Mouse (Mus musculus): ENCODE measurements at regions not wholly inside any gene's neighbourhood (a gene's known extent, or its start where the extent isn't known, plus 50 kb on each side); places are given as distances from the start of the nearest gene placed in this dataset.

GRCm38 (mm10) chr2:30677498-30677897 lies 82.7 kb downstream of the Cstad start:
- 8% methylated on average over 5 of the region's 5 CpGs for WGBS
- Histone ChIP-seq H3K4me2 (replicated peaks) (peak overlapping the region; percentile 60), H3K27ac (peak overlapping the region; percentile 96), H3K9me3 (replicated peaks) (peaks cover 17% of the 10 kb centered on the region), H3K27me3 (no peaks in the 10 kb centered on the region), H3K4me3 (peak overlapping the region; percentile 28), H3K4me1 (peaks cover 36% of the 10 kb centered on the region), H3K9ac (peak overlapping the region; percentile 67), H3K36me3 (no peaks in the 10 kb centered on the region)
- ATAC-seq (ENCODE audit: low FRiP score), result no peak

- Histone ChIP-seq H3K27ac (peak overlapping the region; percentile 96), H3K4me1 (peaks cover 30% of the 10 kb centered on the region), H3K4me2 (replicated peaks) (peak overlapping the region; percentile 60), H3K9me3 (replicated peaks) (peaks cover 17% of the 10 kb centered on the region), H3K27me3 (no peaks in the 10 kb centered on the region), H3K9ac (peak overlapping the region; percentile 67), H3K4me3 (peak overlapping the region; percentile 28), H3K36me3 (no peaks in the 10 kb centered on the region)
- WGBS, result under 1% methylated on average over 43 of the region's 44 CpGs
- ATAC-seq (ENCODE audit: low FRiP score), result peak; percentile 78
These were observed 82.1 kb downstream of the Cstad start for GRCm38 (mm10) chr2:30676833-30677459.

DNA sequence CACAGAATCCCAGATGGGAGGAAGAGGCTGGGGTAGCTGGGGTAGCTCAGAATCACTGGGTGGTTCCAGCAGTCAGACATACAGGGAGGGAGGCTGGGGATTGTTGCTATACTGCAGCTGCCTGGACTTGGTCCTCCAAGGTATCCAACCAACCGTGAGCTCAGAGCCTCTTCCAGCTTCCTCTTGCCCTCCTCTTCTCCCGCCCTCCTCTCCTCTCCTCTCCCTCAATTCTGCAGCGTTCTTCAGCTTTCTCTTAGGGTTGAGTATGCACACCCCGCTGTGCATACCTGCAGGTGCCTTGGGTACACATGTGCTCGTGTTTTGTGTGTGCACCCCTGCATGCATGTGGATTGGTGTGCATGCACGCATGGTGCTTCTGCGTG lies 81.6 kb downstream of the Cstad start:
- peak overlapping the region; percentile 96 for H3K27ac ChIP-seq
- peak overlapping the region; percentile 60 for H3K4me2 ChIP-seq (replicated peaks)
- H3K4me3 ChIP-seq, result peak overlapping the region; percentile 28
- H3K36me3 ChIP-seq, result no peaks in the 10 kb centered on the region
- H3K4me1 ChIP-seq, result peaks cover 28% of the 10 kb centered on the region
- H3K27me3 ChIP-seq, result no peaks in the 10 kb centered on the region
- WGBS, result 5% methylated on average over 7 of the region's 7 CpGs
- ATAC-seq (ENCODE audit: low FRiP score), result peak; percentile 39
- peaks cover 17% of the 10 kb centered on the region for H3K9me3 ChIP-seq (replicated peaks)
- peak overlapping the region; percentile 67 for H3K9ac ChIP-seq

DNA sequence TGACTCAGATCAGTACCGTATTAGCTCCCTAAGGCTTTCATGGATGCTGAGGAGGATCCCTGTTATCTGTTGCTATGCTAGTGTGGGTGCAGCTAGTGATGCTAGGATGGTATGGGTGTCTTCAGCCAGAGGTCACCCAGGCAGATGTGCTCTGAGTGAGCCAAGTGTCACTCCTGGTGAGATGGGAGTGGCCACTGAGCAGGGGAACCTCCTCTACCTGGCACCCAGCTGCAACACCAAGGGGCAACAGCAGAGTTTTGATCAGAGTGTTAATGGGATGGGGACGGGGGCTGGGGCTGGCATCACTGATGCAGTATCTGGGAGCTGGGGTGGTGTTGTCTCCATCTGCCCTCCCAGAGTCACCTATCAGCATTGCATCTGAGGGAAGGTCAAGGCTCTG lies 81.0 kb downstream of the Cstad start:
- no peak; the same call in 1 of the 2 replicates for ATAC-seq (ENCODE audit: low FRiP score)
- H3K9ac ChIP-seq, result no peak overlapping the region

GRCm38 (mm10) chr2:30670836-30671586 lies 76.2 kb downstream of the Cstad start:
- Histone ChIP-seq H3K4me3 (no peak overlapping the region), H3K4me2 (replicated peaks) (no peak overlapping the region), H3K9me3 (replicated peaks) (0 out of 2 replicates have a peak, but pooled peaks cover 2% of the 10 kb centered on the region), H3K27ac (peak overlapping the region; percentile 80), H3K27me3 (no peaks in the 10 kb centered on the region), H3K9ac (no peak overlapping the region), H3K36me3 (no peaks in the 10 kb centered on the region), H3K4me1 (peaks cover 51% of the 10 kb centered on the region)
- 72% methylated on average over 5 of the region's 5 CpGs for WGBS
- no peak for ATAC-seq (ENCODE audit: low FRiP score)

More for the DNA sequence above, 81.0 kb downstream of the Cstad start:
- Histone ChIP-seq H3K27ac (peak overlapping the region; percentile 96), H3K4me1 (peaks cover 33% of the 10 kb centered on the region), H3K9me3 (replicated peaks) (peaks cover 17% of the 10 kb centered on the region), H3K4me2 (replicated peaks) (no peak overlapping the region), H3K4me3 (no peak overlapping the region), H3K36me3 (no peaks in the 10 kb centered on the region), H3K27me3 (no peaks in the 10 kb centered on the region)
- 79% methylated on average over 2 of the region's 2 CpGs for WGBS

- WGBS, result 6% methylated on average over 8 of the region's 8 CpGs
- Histone ChIP-seq H3K27ac (peak overlapping the region; percentile 96), H3K4me1 (peaks cover 52% of the 10 kb centered on the region), H3K4me3 (no peak overlapping the region), H3K36me3 (no peaks in the 10 kb centered on the region), H3K9ac (peak overlapping the region; percentile 43), H3K4me2 (replicated peaks) (no peak overlapping the region; the same call in 1 of the 2 replicates), H3K9me3 (replicated peaks) (no peaks in the 10 kb centered on the region), H3K27me3 (no peaks in the 10 kb centered on the region)
- peak; percentile 82 for ATAC-seq (ENCODE audit: low FRiP score)
These were observed 72.6 kb downstream of the Cstad start for GRCm38 (mm10) chr2:30667468-30667867.

DNA sequence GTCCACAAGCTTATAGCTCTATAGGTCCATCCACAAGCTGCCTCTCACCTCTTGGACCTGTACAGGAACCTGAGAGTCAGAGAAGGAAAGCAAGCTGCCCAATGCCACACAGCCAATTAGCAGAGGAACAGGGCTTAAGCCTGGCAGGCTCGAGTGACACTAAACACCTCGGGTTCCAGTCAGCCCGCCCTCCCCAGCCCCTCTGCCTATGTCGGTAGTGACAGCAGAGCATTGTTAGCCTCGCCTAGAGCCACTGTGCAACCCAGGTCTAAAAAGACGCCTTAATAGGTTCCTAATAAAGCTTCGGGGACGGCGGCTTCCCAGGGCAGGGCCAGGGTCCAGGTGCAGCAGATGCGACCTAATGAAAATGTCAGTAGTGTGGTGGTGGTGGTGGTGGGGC lies 66.3 kb downstream of the Cstad start:
- ATAC-seq (ENCODE audit: low FRiP score), result no peak
- Histone ChIP-seq H3K27me3 (no peaks in the 10 kb centered on the region), H3K4me1 (peaks cover 63% of the 10 kb centered on the region), H3K36me3 (no peaks in the 10 kb centered on the region), H3K4me2 (replicated peaks) (no peak overlapping the region), H3K27ac (peak overlapping the region; percentile 100), H3K9me3 (replicated peaks) (no peaks in the 10 kb centered on the region), H3K9ac (0 out of 2 replicates have a peak overlapping the region, but pooled peaks have one; percentile 60), H3K4me3 (no peak overlapping the region)
- 33% methylated on average over 10 of the region's 10 CpGs for WGBS

GRCm38 (mm10) chr2:30660613-30660991 lies 65.8 kb downstream of the Cstad start:
- 6% methylated on average over 10 of the region's 10 CpGs for WGBS
- peak overlapping the region; percentile 100 for H3K27ac ChIP-seq
- no peaks in the 10 kb centered on the region for H3K9me3 ChIP-seq (replicated peaks)
- 0 out of 2 replicates have a peak overlapping the region, but pooled peaks have one; percentile 60 for H3K9ac ChIP-seq
- no peaks in the 10 kb centered on the region for H3K27me3 ChIP-seq
- peaks cover 67% of the 10 kb centered on the region for H3K4me1 ChIP-seq
- peak; percentile 12; the same call in 1 of the 2 replicates for ATAC-seq (ENCODE audit: low FRiP score)
- H3K4me2 ChIP-seq (replicated peaks), result peak overlapping the region; percentile 21
- no peak overlapping the region for H3K4me3 ChIP-seq
- H3K36me3 ChIP-seq, result no peaks in the 10 kb centered on the region

- no peaks in the 10 kb centered on the region for H3K27me3 ChIP-seq
- H3K9ac ChIP-seq, result peak overlapping the region; percentile 60
- H3K9me3 ChIP-seq (replicated peaks), result no peaks in the 10 kb centered on the region
- no peaks in the 10 kb centered on the region for H3K36me3 ChIP-seq
- 28% methylated on average over 11 of the region's 11 CpGs for WGBS
- peak overlapping the region; percentile 21; the same call in 1 of the 2 replicates for H3K4me2 ChIP-seq (replicated peaks)
- H3K4me3 ChIP-seq, result no peak overlapping the region
- peak overlapping the region; percentile 100 for H3K27ac ChIP-seq
- ATAC-seq (ENCODE audit: low FRiP score), result no peak
- H3K4me1 ChIP-seq, result peaks cover 66% of the 10 kb centered on the region
These were observed 65.2 kb downstream of the Cstad start for GRCm38 (mm10) chr2:30659836-30660612.

DNA sequence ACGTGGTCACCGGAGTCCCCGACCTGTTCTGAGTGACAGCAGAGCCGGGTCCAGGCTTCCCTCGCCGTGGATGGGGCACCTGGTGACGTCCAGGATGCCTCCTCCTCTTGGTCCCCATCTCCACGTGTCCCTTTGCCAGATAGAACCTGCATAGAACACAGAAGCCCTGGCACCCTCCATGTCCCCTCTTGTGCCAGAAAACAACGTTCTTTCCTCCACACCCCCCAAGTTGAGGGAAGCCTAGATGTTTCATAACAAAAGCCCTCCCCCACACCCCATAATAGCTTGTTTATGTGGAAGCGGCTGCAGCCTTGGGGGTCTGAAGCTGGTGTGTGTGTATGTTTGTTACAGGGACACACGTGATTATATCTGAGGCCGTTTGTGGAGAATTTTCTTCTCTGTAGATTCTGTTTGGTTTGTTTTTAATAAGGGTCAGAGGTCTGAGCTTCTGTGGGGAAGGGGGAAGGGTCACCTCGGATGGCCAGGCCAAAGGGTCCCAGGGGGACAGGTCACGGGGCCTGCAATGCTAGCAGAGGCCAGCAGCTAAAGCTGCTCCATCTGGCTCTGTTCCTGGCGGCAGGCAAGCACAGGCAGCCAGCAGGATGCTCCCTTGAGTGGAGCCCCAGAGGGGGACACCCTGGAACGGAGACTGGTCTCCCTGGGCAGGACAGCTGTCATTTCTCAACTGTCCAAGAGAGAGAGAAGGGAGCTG lies 64.2 kb downstream of the Cstad start:
- Histone ChIP-seq H3K4me2 (replicated peaks) (peak overlapping the region; percentile 62), H3K9me3 (replicated peaks) (no peaks in the 10 kb centered on the region), H3K27ac (peak overlapping the region; percentile 100), H3K9ac (peak overlapping the region; percentile 60), H3K27me3 (no peaks in the 10 kb centered on the region), H3K36me3 (no peaks in the 10 kb centered on the region), H3K4me3 (peak overlapping the region; percentile 32), H3K4me1 (peaks cover 73% of the 10 kb centered on the region)
- peak; percentile 64 for ATAC-seq (ENCODE audit: low FRiP score)
- 2% methylated on average over 16 of the region's 16 CpGs for WGBS
